In the genomic region with DNA sequence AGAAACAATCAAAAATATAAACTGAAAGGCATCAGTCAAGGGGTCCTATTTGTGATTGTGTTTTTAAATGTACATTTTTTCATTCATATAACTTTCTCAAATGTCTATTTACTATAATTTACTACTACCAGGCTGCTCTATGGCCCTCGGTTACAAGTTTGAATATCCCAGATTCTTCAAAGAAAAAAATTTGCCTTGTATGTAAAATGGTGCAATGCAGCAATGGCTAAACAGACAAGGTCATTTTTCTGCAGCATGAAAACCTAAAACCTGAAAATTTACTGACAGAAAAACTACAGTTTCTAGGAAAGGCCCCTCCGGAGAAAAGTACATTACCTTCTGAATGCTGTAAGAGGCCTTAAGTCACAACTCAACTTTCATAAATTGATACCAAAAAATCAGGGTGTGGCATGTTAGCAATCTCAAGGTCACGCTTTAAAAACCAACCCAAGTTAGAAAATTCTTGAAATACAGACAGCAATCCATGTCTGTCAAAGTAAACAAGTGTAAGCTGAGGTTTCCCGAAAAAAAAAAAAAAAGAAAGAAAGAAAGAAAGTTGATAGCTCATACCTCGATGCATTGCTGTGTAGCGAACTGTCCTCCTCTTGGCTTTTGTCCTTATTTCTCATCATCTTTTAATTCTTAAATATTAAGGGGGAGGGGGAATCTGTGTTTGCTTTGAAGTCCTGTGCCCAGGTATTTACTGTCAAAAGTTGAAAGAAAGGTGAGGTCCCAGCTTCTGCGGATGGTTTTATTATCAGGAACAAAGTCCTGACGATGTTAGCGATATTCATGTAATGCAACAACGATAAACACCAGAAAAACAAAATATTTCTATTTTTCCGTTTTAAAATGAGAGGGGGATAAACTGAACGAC, we compare ENCODE assay signal across 8 mouse cellular contexts. TPM values are rescaled to one million over a fixed set of nuclear protein-coding genes. Genes with fewer than 3 reads are reported as not detected.
DNase-seq lines count a peak whose midpoint lies in the region; ATAC-seq and TF ChIP-seq lines count a peak whose summit lies in the region.

No protein-coding gene starts in this region.

- H3ac ChIP-seq in myocyte (ENCODE audit: control insufficient read depth, insufficient read length): no peak overlapping the region

- no peaks in the 10 kb centered on the region for H3K9me3 ChIP-seq in hindbrain, embryonic 15.5 days

- no peak for TF ChIP-seq POLR2A in myocyte (IDR thresholded peaks at IDR 0.05; ENCODE audit: insufficient read length, low read depth)

- H3K4me1 ChIP-seq in brown adipose tissue, adult 24 weeks (ENCODE audit: control insufficient read depth, insufficient read depth, insufficient read length, low read length): peaks cover 7% of the 10 kb centered on the region; the same call in 1 of the 2 replicates
- H3K4me1 ChIP-seq in hindbrain, embryonic 15.5 days (replicated peaks): peaks cover 23% of the 10 kb centered on the region

- no peak for TF ChIP-seq CTCF in layer of hippocampus, adult 2 months (conservative IDR thresholded peaks at IDR 0.05)

- H3K4me3 ChIP-seq in layer of hippocampus, adult 2 months: peak overlapping the region; percentile 63
- peak overlapping the region; percentile 79 for H3K4me3 ChIP-seq in brown adipose tissue, adult 24 weeks (ENCODE audit: insufficient read depth, low read depth, low read length)
- H3K4me3 ChIP-seq in hindbrain, embryonic 15.5 days: peak overlapping the region; percentile 59
- H3K4me3 ChIP-seq in myocyte: peak overlapping the region; percentile 62

- DNase-seq in layer of hippocampus, adult 2 months (ENCODE audit: low spot score in 2 of 2): no peak
- DNase-seq in layer of hippocampus, postnatal 36 days: no peak
- DNase-seq in ovary, postnatal 10 days (ENCODE audit: low spot score): no peak
- no peak for DNase-seq in left cerebral cortex, postnatal 25 days (ENCODE audit: low spot score in 2 of 2)
- no peak for DNase-seq in kidney, adult 18-20 months

- no peak for ATAC-seq in hindbrain, embryonic 15.5 days (ENCODE audit: low FRiP score, low read depth)

- H3K4me2 ChIP-seq in hindbrain, embryonic 15.5 days: peak overlapping the region; percentile 63
- H3K4me2 ChIP-seq in myocyte (ENCODE audit: low read depth): peak overlapping the region; percentile 85

- WGBS in hindbrain, embryonic 15.5 days: under 1% methylated on average over 12 of the region's 12 CpGs

- H3K27ac ChIP-seq in layer of hippocampus, adult 2 months: peak overlapping the region; percentile 97
- H3K27ac ChIP-seq in brown adipose tissue, adult 24 weeks (replicated peaks; ENCODE audit: low read depth, low read length): peak overlapping the region; percentile 94
- H3K27ac ChIP-seq in hindbrain, embryonic 15.5 days (replicated peaks): peak overlapping the region; percentile 81

- no peaks in the 10 kb centered on the region for H3K27me3 ChIP-seq in hindbrain, embryonic 15.5 days
- H3K27me3 ChIP-seq in myocyte (ENCODE audit: control insufficient read depth, insufficient read depth, insufficient read length): no peaks in the 10 kb centered on the region

- H3K36me3 ChIP-seq in hindbrain, embryonic 15.5 days: no peaks in the 10 kb centered on the region
- H3K36me3 ChIP-seq in myocyte (ENCODE audit: control insufficient read depth, insufficient read depth): peaks cover 26% of the 10 kb centered on the region

- H3K9ac ChIP-seq in hindbrain, embryonic 15.5 days: peak overlapping the region; percentile 67

- H3K79me2 ChIP-seq in myocyte (ENCODE audit: control insufficient read depth, insufficient read depth): peaks cover 97% of the 10 kb centered on the region

- intact Hi-C loops in left cerebral cortex, postnatal 25 days (cut with DNase I): loop anchor here (1.0 kb wide), 1 partner anchor 17 kb away; no protein-coding TSS in a partner anchor

TF ChIP-seq in myocyte, 11 proteins besides CTCF, POLR2A, EP300 and RAD21:
- TF ChIP-seq E2F4 (IDR thresholded peaks at IDR 0.05; ENCODE audit: insufficient read depth) (no peak), MYOD1 (IDR thresholded peaks at IDR 0.05; ENCODE audit: control insufficient read depth in 1 of 3, insufficient read length in 2 of 3, low read depth in 2 of 3) (no peak), MYOG (IDR thresholded peaks at IDR 0.05; ENCODE audit: control insufficient read depth in 1 of 3, insufficient read depth in 1 of 3, insufficient read length in 2 of 3, low read depth in 2 of 3) (no peak), TCF12 (IDR thresholded peaks at IDR 0.05; ENCODE audit: insufficient read depth, poor library complexity, severe bottlenecking) (no peak), USF1 (IDR thresholded peaks at IDR 0.05; ENCODE audit: low read depth) (no peak), TCF3 (IDR thresholded peaks at IDR 0.05; ENCODE audit: insufficient read length, low read depth) (no peak), POLR2AphosphoS2 (IDR thresholded peaks at IDR 0.05; ENCODE audit: insufficient read length, low read depth) (no peak), MAX (IDR thresholded peaks at IDR 0.05; ENCODE audit: low read depth) (no peak), SRF (IDR thresholded peaks at IDR 0.05; ENCODE audit: control insufficient read depth, insufficient read length, low read depth) (no peak), CEBPB (IDR thresholded peaks at IDR 0.05; ENCODE audit: insufficient read depth, poor library complexity, severe bottlenecking) (no peak), REST (IDR thresholded peaks at IDR 0.05; ENCODE audit: insufficient read depth, insufficient read length) (no peak)

RNA-seq across cellular contexts. Expression of a gene that starts 1.2 kb away (rescaled TPM):
- 10 to 100 TPM; 57.1 to 58.3 TPM for total RNA-seq in layer of hippocampus, adult 2 months (2021)
- 10 to 100 TPM; 46.4 to 61.7 TPM for total RNA-seq in layer of hippocampus, postnatal 36 days (2021)
- polyA plus RNA-seq in brown adipose tissue, adult 24 weeks (2012; ENCODE audit: insufficient read depth, insufficient read length, missing spikeins): 22.6 and 29.2 TPM in 2 replicates
- 34.9 and 37.2 TPM in 2 replicates for polyA plus RNA-seq in hindbrain, embryonic 15.5 days (2015; fragmentation: Nextera tagmentation; extraction: Ambion mirVana)
- polyA plus RNA-seq in myocyte (2012; fragmentation: generic; extraction: Trizol): 7.9 TPM
- 10 to 100 TPM; 45.7 to 57.4 TPM for total RNA-seq in left cerebral cortex, postnatal 25 days (2021)
